Mouse (Mus musculus) embryo, embryonic 10.5 days (tissue): ENCODE results near the gene Pccb.

Source experiments
- DNase-seq: peaks from one replicate; pipeline ENCODE4 v3.0.0-alpha.2; 2015; ENCODE audit warnings: low spot score

The Pccb gene

DNA sequence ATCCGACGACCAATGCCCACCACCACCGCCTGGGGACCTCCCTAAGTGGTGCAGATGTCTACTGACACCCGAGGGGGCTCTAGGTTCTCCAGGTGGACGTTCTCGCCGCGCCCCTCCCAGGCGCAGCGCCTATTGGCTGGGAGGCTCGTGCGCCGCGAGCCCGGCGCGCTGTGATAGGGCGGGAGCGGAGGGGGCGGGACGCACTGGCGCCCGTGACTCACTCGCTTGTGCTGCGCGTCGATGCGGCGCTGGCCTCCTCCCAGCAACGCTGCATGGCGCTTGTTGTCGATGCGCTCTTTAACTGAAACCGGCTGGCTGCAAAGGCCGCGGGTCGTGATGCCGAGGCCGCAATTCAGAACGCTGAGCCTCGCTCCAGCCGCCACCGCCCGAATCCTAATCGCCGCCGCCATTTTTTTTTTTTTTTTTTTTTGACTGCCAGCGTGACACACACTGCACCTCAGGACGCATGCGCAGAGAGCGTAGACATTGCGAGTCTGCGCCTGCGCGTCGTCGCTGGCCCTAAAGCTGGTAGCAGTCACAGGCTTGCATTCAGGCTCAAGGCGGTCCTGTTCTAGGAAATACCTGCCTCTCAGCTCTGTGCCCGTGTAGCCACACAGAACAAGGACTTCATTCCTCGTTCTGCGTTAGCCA lies at the start of gene Pccb:
TSS of gene Pccb (minus strand) at position 451 of the 651 bp plus-strand sequence.
- peak; percentile 98 for DNase-seq

DNA sequence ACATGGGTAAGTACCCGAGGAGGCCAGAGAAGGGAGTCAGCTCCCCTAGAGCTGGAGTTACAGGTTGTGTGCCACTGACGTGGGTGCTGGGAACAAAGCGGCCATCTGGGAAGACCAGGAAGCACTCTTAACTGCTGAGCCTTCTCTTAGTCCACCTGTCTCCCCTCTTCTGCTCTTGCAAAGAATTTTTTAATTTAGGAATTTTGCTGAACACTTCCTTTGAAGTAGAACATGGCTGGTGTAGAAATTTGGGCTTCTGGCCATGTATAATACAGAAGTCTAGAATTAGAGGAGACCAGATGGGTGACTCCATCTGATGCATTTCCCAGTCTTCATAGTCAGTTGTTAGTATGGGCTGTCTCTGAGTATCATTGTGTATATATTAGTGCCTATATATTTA lies 49.0 kb upstream of the Pccb start:
- no peak for DNase-seq

DNA sequence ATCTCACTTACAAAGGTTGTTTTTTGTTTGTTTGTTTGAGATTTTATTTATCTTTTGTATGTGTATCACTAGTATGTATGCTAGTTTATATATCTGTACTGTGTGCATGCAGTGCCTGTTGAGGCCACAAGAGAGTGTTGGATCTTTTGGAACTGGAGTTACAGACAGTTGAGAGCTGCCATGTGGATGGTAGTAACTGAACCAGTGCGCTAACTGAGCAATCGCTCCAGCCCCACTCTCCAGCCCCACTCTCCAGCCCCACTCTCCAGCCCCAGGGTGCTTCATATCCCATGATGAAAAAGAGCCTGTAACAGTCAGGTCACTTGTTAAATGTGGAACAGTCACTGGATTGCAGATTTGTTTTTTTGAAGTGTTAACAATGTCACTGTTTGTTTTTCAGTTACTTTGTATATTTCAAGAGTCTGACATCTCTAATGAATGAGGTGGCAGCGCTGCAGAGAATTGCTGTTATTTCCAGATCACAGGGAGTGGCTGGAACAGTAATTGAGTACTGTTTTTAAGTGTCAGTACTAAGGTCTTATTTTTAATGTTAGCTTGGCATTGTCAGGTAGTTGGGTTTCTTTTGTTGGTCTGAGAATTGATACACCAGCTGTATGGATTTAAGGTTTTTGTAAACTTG lies 45.5 kb upstream of the Pccb start:
- no peak for DNase-seq

DNA sequence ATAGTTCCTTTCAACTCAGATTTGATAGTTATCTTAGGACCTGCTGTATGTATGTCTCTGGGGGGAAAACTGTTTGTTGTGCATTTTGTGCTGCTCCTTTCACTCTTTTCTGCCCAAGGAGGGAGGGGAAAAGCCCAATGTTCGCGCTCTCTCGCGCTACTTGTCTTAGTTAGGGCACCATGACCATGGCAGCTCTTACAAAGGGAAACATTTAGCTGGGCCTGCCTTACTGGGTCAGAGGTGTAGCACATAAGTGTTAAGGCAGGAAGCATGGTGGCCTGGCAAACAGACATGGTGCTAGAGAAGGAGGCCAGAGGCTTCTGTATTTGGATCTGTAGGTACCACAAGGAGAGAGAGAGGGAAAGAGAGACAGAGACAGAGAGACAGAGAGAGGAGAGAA lies 43.9 kb upstream of the Pccb start:
- peak; percentile 26 for DNase-seq

DNA sequence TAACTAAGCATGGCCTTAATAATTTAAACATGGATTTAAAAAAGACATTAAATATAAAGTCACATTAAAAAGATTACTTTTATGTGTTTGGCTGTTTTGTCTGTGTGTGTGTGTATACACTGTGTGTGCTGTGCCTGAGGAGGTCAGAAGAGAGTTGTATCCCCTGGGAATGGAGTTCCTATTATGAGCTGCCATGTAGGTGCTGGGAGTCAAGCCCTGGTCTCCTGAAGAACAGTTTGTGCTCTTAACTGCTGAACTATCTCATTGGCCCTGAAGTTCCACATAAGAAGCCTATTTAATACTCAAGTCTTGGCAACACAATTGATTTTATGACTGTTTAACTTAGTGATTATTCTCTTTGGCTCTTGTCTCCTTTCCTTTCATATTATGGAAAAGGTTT lies 42.8 kb upstream of the Pccb start:
- no peak for DNase-seq

DNA sequence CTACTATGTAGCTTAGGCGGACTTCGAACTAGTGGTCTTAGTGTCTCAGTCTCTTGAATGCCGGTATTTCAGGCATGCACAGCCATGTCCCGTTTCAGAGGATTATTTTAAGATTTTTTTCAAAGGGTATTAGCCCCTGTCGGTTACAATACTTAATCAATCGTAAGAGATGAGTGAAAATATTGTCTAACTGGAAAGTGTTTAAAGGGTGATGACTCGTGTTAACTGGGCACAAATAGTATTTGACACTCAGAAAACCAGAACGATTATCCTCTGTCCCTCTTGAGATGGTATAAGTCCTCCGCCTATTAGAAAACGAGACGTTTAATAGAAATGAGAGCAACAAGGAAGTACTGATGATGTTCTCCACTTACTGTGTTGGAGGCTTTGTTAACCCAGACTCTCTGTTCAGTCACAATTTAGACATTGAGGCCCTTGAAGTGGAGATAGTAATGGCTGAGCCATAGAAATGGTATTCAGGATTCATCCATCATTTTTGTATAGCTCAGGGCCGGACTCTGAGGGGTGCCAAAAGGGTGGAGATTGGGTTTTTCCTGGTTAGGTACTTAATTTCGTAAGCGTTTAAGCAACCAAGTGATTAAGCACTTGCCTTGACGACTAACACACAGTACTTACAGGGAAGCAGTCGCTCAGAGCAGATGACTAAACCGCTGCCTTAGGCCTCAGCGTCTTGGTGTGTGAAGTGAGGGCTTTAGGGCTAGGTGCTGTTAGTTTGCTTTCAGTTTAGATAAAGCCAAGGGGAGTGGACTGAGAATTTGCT lies 41.6 kb upstream of the Pccb start:
- DNase-seq, result peak; percentile 33

DNA sequence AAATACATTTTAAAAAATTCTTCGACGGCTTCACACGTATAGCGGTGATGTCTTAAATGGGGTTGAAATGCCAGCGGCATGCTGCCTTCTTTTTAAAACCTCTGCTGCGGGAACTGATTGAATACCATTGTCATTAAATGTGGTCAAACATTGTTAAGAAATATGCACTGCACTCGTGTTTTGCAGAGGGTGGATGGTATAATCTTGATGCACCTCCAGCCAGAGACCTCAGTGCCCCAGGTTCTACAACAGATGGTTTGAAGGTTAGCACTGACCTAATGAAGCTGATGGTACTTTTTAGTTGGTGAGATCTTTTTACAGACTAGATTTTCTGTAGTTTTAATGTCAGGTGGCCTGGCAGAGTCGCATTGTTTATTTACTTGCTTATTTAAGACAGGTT lies 41.0 kb upstream of the Pccb start:
- peak; percentile 22 for DNase-seq

DNA sequence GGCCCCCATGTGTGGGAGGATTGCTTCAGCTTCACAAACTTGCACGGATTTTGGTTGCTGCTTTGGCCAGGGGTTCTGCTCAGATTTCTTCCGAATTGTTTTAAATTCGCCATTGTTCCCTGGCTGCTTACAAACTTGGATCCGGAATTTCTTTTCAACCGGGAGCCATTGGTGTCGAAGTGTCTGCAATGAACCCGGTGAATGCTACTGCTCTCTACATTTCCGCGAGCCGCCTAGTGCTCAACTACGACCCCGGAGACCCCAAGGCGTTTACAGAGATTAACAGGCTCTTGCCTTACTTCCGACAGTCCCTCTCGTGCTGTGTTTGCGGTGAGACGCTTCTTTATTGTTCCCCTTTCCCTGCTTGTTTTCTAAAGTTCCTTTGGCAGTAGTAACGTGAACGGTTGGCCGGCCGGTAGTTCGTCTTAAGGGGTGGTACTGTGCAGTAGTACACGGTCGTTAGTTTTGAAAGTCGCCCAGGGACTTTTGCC lies 40.4 kb upstream of the Pccb start:
- peak; percentile 61 for DNase-seq

DNA sequence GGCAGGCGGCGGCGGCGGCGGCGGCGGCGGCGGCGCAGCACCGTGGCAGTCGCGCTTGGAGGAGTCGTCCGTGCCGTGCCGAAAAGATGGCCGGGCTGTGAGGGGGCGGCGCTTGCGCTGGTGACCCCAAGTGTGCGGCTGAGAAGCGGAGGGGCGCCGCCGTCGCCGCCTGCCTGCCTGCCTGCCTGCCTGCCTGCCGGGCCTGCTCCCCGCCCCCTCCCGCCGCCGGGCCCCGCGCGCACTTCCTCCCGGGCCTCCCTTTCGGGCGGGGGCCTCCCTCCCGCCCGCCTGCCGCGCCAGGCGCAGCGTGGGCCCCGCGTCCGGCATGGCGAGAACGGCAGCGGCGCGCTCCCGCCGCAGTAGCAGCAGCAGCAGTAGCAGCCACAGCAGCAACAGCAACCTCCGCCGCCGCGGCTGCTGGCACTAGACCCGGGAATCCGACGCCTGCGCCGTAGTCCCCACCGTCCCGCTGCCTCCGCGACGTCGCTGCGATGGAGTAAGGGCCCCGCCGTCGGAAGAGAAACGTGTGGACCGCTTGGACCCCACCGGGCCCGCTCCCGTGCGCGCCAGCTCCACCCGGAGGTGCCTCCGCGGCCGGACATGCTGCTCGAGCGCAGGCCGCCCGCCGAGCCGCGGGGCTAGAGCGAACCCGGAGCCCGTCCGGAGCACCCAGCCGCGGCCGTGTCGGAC lies 39.8 kb upstream of the Pccb start:
- DNase-seq, result peak; percentile 73

DNA sequence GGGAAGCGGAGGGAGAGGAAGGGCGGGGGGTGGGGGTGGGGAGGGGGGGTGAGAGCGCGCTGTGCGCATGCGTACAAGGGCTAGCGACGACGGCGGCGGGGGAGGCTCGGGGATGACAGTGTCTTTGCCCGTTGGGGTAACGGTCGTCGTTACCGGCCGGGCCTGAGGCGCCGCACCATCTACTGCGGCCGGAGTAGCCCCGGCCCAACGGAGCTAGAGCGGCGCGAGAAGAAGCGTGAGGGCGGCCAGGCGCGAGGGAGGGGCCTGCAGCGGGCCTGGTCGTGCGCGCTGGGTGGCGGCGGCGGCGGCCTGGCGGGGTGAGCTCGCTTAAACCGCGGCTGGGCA lies 39.3 kb upstream of the Pccb start, which contains the start of gene Msl2:
TSS of gene Msl2 (plus strand) at position 115 of the 345 bp plus-strand sequence.
- no peak for DNase-seq

DNA sequence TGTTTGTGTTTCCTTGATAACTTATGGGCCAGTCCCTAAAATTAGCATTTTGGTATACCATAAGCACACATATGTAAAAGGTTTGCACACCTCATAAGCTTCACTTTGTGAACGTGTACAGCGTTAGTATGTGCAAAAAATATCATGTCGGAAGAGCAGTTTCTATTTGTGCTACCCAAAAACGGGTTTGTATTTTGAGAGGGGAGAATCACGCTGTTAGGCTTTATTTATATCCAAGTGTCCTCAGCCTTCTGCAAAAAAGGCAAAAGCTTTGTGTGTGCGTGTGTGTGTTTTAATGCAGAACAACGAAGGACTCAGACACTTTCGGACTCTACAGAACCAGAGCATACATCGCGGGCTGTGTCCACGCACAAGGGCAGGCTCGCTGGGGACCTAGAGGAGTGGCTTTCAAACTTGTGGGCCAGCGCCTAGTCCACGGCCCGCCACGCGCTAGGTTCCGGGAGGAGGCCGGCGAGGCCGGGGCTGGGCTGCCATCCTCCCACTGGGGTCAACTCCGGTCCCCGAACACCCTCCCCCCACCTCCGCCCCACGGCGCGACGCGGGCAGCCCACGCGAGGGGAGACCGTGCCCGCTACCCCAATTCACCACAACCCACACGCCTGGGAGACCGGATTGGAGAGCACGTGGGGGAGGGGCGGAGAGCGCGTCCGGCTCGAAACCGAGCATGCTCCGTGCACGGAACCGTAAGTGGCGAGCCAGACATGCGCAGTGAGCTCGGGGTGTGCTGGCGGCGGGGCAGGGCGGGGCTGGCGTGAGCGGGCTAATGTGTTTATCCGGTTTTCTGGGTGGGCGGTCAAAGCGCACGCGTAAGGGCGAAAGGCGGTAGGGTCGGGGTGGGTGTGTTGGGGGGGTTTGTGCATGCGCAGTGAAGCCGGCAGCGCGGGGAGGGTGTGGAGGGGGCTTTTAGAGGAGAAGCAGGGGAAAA lies 38.6 kb upstream of the Pccb start:
- peak; percentile 98 for DNase-seq

DNA sequence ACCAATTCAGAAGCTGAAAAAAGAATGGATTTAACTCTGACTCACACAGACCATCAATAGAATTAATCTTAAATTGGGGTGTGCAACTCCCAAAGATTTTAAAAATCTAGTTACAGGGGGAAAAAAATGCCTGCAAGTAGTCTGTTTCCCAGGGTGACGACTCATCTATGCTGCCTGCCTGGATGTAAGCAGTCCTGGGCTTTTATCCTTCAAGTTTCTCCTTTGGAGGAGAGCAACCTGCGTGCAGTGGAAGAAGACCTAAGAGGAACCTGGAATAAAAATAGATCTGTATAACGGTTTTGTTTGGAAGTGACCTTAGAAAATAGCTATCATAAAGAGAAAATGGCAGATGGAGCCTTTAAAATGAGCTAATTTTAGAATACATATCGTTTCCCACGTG lies 37.8 kb upstream of the Pccb start:
- DNase-seq, result no peak

DNA sequence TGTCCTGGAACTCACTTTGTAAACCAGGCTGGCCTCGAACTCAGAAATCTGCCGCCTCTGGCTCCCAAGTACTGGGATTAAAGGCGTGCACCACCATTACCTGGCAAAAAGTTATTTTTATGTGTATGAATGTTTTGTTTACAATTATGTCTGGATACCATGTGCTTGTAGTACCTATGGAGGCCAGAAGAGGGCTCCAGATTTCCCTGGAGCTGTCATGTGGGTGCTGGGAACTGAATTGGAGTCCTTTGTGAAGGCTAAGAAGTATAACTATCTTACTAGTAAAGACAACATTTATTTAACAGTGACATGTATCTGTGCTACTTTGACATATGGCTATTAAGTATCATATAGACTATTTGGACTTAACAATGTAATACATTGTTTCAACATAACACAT lies 35.1 kb upstream of the Pccb start:
- DNase-seq, result no peak

DNA sequence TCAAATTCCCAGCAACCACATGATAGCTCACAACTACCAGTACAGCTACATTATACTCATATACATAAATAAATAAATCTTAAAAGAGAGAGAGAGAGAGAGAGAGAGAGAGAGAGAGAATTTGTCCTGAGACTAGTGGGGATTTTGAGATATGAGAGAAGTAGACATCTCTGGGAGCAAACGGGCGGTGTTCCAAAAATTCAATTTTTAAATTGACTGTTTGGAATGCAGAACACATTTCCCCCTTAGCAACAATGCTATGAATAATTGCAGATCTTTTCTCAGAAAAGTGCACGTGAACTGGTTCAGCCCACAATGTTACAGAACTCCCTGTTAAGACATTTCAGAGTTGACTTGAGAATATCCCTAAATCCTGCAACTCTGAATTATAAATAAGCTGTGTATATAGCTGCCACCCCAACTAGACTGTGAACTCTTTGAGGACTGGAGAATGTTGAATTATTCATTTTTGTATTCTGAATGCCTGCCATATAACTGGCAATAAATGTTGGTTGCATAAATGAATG lies 30.4 kb upstream of the Pccb start:
- no peak for DNase-seq

DNA sequence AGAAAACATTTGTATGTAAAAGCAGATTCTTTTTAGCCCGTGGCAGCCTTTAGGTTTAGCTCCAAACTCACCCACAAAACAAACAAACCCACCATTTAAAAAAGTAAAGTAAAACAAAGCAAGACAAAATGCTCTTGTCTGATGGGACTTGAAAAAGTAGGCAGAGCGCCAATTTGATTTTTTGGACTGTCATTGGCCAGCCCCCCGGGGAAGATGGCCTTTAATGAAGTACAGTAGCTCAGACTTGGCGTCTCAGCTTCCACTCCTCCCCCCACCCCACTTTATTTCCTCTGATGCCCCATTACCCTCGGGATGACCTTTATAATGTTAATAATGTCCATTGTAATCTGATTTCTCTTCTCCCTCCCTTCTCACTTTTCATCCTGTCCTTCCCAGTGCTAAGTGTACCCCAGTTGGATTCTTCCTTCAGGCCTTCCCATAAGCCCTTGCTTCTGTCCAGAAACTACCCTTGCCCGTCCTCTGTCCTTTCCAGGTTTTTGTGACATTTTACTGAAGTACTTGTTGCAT lies 27.6 kb upstream of the Pccb start:
- no peak for DNase-seq

DNA sequence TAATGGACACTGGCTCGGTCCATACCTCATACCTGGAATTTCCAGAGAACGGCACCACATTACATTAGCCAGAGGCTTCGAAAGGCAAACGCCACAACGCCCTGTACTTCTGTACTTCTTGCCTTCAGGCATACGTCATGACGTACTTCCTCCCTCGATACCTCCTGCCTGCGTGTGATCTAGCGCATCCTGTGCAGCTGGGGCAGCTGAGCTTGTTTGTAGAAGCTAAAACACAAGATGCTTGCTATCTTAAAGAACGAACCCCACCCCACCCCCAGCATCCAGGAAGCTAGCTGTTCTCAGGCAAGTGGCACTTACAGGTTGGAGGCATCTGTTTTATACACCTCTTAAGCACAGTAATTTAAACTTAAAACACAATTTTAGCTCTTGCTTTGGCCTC lies 26.3 kb upstream of the Pccb start:
- no peak for DNase-seq

DNA sequence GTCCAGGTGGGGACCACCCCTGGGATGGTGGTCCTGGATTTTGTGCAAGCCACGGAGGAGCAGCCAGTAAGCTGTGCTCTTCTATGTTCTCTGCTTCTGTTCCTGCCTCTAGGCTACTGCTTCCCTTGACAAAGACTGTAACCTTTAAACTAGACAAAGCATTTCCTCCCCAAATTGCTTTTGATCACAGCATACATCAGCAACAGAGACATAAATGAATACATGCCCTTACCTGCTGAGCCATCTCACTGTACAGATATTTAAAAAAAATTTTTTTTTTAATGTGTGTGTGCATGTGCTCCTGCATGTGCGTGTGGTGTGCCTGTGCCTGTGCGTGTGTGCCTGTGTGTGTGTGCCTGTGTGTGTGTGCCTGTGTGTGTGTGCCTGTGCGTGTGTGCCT lies 22.5 kb upstream of the Pccb start:
- no peak for DNase-seq

DNA sequence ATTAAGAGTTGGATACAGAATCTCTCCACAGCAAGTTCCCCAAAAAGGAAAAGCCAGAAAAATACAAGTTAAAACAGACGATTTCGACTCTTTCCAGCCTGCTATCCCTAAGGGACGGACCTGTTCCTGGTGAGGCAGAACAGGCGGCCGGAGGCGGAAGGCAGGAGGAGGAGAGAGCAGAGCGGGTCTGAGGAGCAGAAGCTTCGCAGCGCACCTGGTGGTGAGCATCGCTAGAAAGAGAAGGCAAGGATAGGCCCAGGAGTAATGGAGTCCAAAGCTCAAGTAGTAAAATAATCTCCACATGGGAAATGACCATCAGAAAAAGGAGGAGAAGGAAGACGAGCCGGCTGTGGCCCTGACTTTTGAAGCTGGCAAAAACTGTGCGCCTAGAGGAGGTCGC lies 18.6 kb upstream of the Pccb start:
- DNase-seq, result no peak

DNA sequence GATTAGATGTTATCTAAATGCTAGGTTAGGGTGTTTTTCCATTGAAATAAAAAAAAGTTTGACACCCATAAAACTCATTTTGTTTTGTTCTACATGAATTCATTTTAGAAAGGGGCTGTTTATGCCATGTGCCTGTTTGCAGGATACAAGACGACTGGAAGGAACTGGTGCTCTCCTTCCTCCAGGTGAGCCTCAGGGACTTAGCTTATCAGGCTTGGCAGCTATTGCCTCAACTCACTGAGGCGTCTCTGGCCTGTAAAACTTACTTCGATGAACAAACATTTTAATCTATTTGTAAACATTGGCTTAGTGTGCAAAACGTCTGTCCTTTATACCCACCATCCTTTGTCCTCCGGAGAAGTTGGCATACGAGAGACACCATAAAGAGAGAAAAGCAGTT lies 18.0 kb upstream of the Pccb start:
- no peak for DNase-seq

DNA sequence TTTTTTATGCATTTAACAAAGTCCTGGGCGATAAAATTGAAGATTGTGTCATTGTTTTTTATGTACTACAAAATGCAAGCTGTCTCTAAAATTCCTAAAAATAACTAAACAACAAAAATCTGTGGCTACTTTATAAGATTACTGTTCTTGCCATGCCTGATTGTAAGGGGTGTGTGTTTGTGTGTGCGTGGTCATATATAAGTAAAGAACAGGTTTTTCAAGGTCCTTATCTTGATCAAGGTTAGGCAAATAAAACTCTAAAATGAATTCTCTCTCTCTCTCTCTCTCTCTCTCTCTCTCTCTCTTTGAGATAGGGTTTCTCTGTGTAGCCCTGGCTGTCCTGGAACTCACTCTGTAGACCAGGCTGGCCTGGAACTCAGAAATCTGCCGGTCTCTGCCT lies 17.3 kb upstream of the Pccb start:
- DNase-seq, result no peak
